17 mouse cellular contexts compared by ENCODE assay signal in the genomic region with DNA sequence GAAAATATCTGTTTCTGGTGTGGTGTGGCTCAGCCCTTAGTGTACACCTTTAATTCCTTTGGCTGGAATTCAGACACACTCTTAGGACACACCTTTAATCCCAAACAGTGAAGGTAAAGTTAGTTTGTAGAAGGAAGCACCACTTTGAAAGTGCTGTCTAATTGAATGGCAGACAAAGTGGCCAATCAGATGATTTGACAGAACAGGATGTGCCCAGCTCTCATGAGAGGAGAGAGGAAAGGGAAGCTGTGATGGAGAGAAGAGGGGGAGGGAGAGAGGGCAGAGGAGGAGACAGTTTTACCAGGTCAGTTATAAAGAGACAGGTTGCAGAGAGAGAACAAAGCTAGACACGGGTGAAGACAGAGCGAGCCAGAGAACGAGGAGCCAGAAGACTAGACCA. TPM values are rescaled to one million over a fixed set of nuclear protein-coding genes. Genes with fewer than 3 reads are reported as not detected.
DNase-seq lines count a peak whose midpoint lies in the region; ATAC-seq and TF ChIP-seq lines count a peak whose summit lies in the region.
"Had no signal": no experiment of that assay in that cellular context is flagged by ENCODE, and none has a peak within 500 bp of the region (broad histone marks: within the 10 kb centered on the region; RNA-seq: fewer than 3 reads in every experiment).

No protein-coding gene starts in this region.

- no peaks in the 10 kb centered on the region; the same call in 1 of the 2 replicates for H3K36me3 ChIP-seq in kidney, adult 2 months (ENCODE audit: control insufficient read depth, insufficient read depth, low read length)
- peaks cover 2% of the 10 kb centered on the region; the same call in 1 of the 2 replicates for H3K36me3 ChIP-seq in kidney, embryonic 16.5 days (ENCODE audit: insufficient read depth, low read length)
- H3K36me3 ChIP-seq in splenic B cell, adult 2 months (ENCODE audit: control insufficient read depth, insufficient read depth, low read length, poor library complexity, severe bottlenecking): no peaks in the 10 kb centered on the region
- H3K36me3 ChIP-seq in hindbrain, embryonic 16.5 days (ENCODE audit: control insufficient read depth, insufficient read depth, low read length): peaks cover 7% of the 10 kb centered on the region

- H3K9me3 ChIP-seq in kidney, embryonic 16.5 days (ENCODE audit: low read length): no peaks in the 10 kb centered on the region
- no peaks in the 10 kb centered on the region for H3K9me3 ChIP-seq in hindbrain, embryonic 16.5 days (ENCODE audit: control insufficient read depth, low read length)
- H3K9me3 ChIP-seq: embryonic facial prominence, embryonic 10.5 days; limb, embryonic 10.5 days; liver, embryonic 15.5 days; midbrain, embryonic 10.5 days had no signal

- no peak for ATAC-seq in kidney, embryonic 16.5 days (ENCODE audit: low FRiP score, low TSS enrichment)
- no peak for ATAC-seq in hindbrain, embryonic 16.5 days
- ATAC-seq: activated CD4-positive, CD25-positive, alpha-beta regulatory T cell, adult 4 months; intestine, embryonic 16.5 days had no signal

- no peak overlapping the region for H3K4me2 ChIP-seq in kidney, embryonic 16.5 days (replicated peaks; ENCODE audit: low read depth, low read length)
- no peak overlapping the region for H3K4me2 ChIP-seq in hindbrain, embryonic 16.5 days (ENCODE audit: low read length)
- H3K4me2 ChIP-seq: liver, embryonic 15.5 days had no signal

- H3K27ac ChIP-seq in kidney, adult 2 months (ENCODE audit: insufficient read depth, low read depth, low read length): no peak overlapping the region
- H3K27ac ChIP-seq in kidney, embryonic 16.5 days (ENCODE audit: low read length): no peak overlapping the region
- H3K27ac ChIP-seq in hindbrain, embryonic 16.5 days (ENCODE audit: low read depth, low read length): no peak overlapping the region
- H3K27ac ChIP-seq: embryonic facial prominence, embryonic 10.5 days; heart, adult 2 months; limb, embryonic 10.5 days; liver, embryonic 15.5 days; midbrain, embryonic 10.5 days had no signal

- TF ChIP-seq POLR2A in kidney, adult 2 months (IDR thresholded peaks at IDR 0.05; ENCODE audit: low read depth, low read length): no peak

- peaks cover 5% of the 10 kb centered on the region; the same call in 1 of the 2 replicates for H3K4me1 ChIP-seq in kidney, adult 2 months (ENCODE audit: control insufficient read depth, insufficient read depth, low read length)
- H3K4me1 ChIP-seq in kidney, embryonic 16.5 days (ENCODE audit: insufficient read depth, low read length): no peaks in the 10 kb centered on the region
- H3K4me1 ChIP-seq in hindbrain, embryonic 16.5 days (ENCODE audit: control insufficient read depth, insufficient read depth, low read depth, low read length): peaks cover 3% of the 10 kb centered on the region; the same call in 1 of the 2 replicates

- no peak for TF ChIP-seq CTCF in kidney, adult 2 months (conservative IDR thresholded peaks at IDR 0.05; ENCODE audit: insufficient read depth, insufficient read length, low read depth, low read length)

- H3K9ac ChIP-seq in kidney, embryonic 16.5 days (replicated peaks; ENCODE audit: low read length): no peak overlapping the region
- no peak overlapping the region for H3K9ac ChIP-seq in hindbrain, embryonic 16.5 days (ENCODE audit: low read depth, low read length)
- H3K9ac ChIP-seq: liver, embryonic 15.5 days had no signal

- peak; percentile 67 for DNase-seq in kidney, adult 2 months
- peak; percentile 15 for DNase-seq in thymus, postnatal 0 days (ENCODE audit: low spot score)
- no peak for DNase-seq in thymus, adult 18-20 months
- DNase-seq in ZHBTc4 (ENCODE audit: low read depth, low spot score): peak; percentile 75
- peak; percentile 49 for DNase-seq in splenic B cell, adult 2 months (ENCODE audit: low read depth, low spot score)
- DNase-seq in cerebellum, postnatal 14 days: no peak
- DNase-seq: cerebellum, adult 18-20 months; heart, adult 2 months; spleen, adult 18-20 months had no signal

- H3K27me3 ChIP-seq in kidney, adult 2 months (replicated peaks; ENCODE audit: control insufficient read depth, insufficient read depth, low read length): no peaks in the 10 kb centered on the region
- H3K27me3 ChIP-seq in kidney, embryonic 16.5 days (ENCODE audit: insufficient read depth, low read length): no peaks in the 10 kb centered on the region
- no peaks in the 10 kb centered on the region for H3K27me3 ChIP-seq in splenic B cell, adult 2 months (ENCODE audit: control insufficient read depth, insufficient read depth, low read length, poor library complexity, severe bottlenecking)
- no peaks in the 10 kb centered on the region for H3K27me3 ChIP-seq in hindbrain, embryonic 16.5 days (replicated peaks; ENCODE audit: control insufficient read depth, insufficient read depth, low read length)
- H3K27me3 ChIP-seq: liver, embryonic 15.5 days had no signal

- no peak overlapping the region for H3K4me3 ChIP-seq in kidney, adult 2 months (ENCODE audit: insufficient read depth, low read depth, low read length)
- no peak overlapping the region for H3K4me3 ChIP-seq in kidney, embryonic 16.5 days (ENCODE audit: low read length)
- no peak overlapping the region for H3K4me3 ChIP-seq in hindbrain, embryonic 16.5 days (ENCODE audit: low read length)
- H3K4me3 ChIP-seq: embryonic facial prominence, embryonic 10.5 days; heart, adult 2 months; limb, embryonic 10.5 days; liver, embryonic 15.5 days; midbrain, embryonic 10.5 days had no signal

- WGBS in kidney, adult 2 months: 84% methylated on average over 3 of the region's 3 CpGs
- WGBS in kidney, embryonic 16.5 days: 84% methylated on average over 3 of the region's 3 CpGs
- WGBS in hindbrain, embryonic 16.5 days: 87% methylated on average over 3 of the region's 3 CpGs

RNA-seq across cellular contexts. Expression of gene Psmd7, which starts 13.5 kb away (rescaled TPM):
- 44.3 and 56.9 TPM in 2 replicates for polyA plus RNA-seq in kidney, adult 2 months (2012; rRNA removed)
- 237 and 246 TPM in 2 replicates for polyA plus RNA-seq in kidney, embryonic 16.5 days (2015; fragmentation: Nextera tagmentation; extraction: Ambion mirVana)
- 224 and 229 TPM in 2 replicates for polyA plus RNA-seq in thymus, postnatal 0 days (2015; fragmentation: Nextera tagmentation; extraction: Ambion mirVana)
- polyA plus RNA-seq in hindbrain, embryonic 16.5 days (2015; fragmentation: Nextera tagmentation; extraction: Ambion mirVana): 235 and 245 TPM in 2 replicates

Comparison
In these comparisons a context has a peak if more than half of its experiments do, and no peak if none do; other contexts are left out.
1. DNase-seq: peak in kidney, adult 2 months (single experiment), thymus, postnatal 0 days (single experiment), ZHBTc4 (single experiment) and splenic B cell, adult 2 months (single experiment); none in thymus, adult 18-20 months (0 of 2) and cerebellum, postnatal 14 days (0 of 2).